Mouse (Mus musculus) MEL (cell line): Measurements from ENCODE around the gene Dnajb3. TPM values are rescaled to one million over a fixed set of nuclear protein-coding genes. Genes with fewer than 3 reads are reported as not detected.

ENCODE experiments used
- DNase-seq: peaks from one replicate; pipeline ENCODE4 v3.0.0; 2011; ENCODE audit warnings: low read depth, low spot score
- H3K27ac ChIP-seq: 2 replicates; pipeline ENCODE4 v1.5.1; 2012; ENCODE audit warnings: low read depth, mild to moderate bottlenecking, control low read depth, low read length, moderate library complexity; ENCODE audit not compliant: control insufficient read depth
- H3K27me3 ChIP-seq, 2 experiments: fragments of 150-350 bp in 1 of 2; sonication (generic) in 1 of 2; 2 replicates each; pipeline ENCODE4 v1.6.1; 2012; ENCODE audit warnings: low read length in 2 of 2, mild to moderate bottlenecking in 2 of 2, improper control_type of control experiment in 1 of 2, moderate library complexity in 1 of 2; ENCODE audit not compliant: insufficient read depth in 2 of 2, control insufficient read depth in 1 of 2
- H3K36me3 ChIP-seq, 2 experiments: 2 replicates each; pipeline ENCODE4 v1.6.1; 2012 to 2014; ENCODE audit warnings: low read length in 2 of 2, improper control_type of control experiment in 1 of 2, inconsistent platforms in 1 of 2, mild to moderate bottlenecking in 1 of 2; ENCODE audit not compliant: insufficient read depth in 2 of 2, control insufficient read depth in 1 of 2
- H3K4me1 ChIP-seq, 2 experiments: fragments of 150-350 bp in 1 of 2; sonication (generic) in 1 of 2; 2 replicates each; pipeline ENCODE4 v1.6.1; 2012; ENCODE audit warnings: low read length in 2 of 2, improper control_type of control experiment in 1 of 2, mild to moderate bottlenecking in 1 of 2; ENCODE audit not compliant: insufficient read depth in 2 of 2, control insufficient read depth in 1 of 2
- H3K4me3 ChIP-seq, 2 experiments: fragments of 150-350 bp in 1 of 2; sonication (generic) in 1 of 2; 2 replicates each; pipeline ENCODE4 v1.5.1; 2012; ENCODE audit warnings: low read depth in 2 of 2, low read length in 2 of 2, mild to moderate bottlenecking in 2 of 2, moderate library complexity in 2 of 2, control low read depth in 1 of 2, improper control_type of control experiment in 1 of 2; ENCODE audit not compliant: control insufficient read depth in 1 of 2, insufficient read depth in 1 of 2
- H3K79me2 ChIP-seq: 2 replicates; pipeline ENCODE4 v1.6.1; 2012; ENCODE audit warnings: mild to moderate bottlenecking, low read length, moderate library complexity; ENCODE audit not compliant: control insufficient read depth, poor library complexity, insufficient read depth
- H3K9ac ChIP-seq: 2 replicates; pipeline ENCODE4 v1.6.1; 2012; ENCODE audit warnings: low read depth, mild to moderate bottlenecking, control low read depth, low read length, moderate library complexity; ENCODE audit not compliant: control insufficient read depth, poor library complexity, severe bottlenecking
- H3K9me3 ChIP-seq: fragments of 150-350 bp; sonication (generic); replicated peaks from 2 replicates; pipeline ENCODE4 v1.6.1; 2012; ENCODE audit warnings: mild to moderate bottlenecking, low read length, improper control_type of control experiment, moderate library complexity; ENCODE audit not compliant: insufficient read depth
- CHD2 ChIP-seq: IDR thresholded peaks from 2 replicates; pipeline ENCODE4 v1.6.1; 2011; ENCODE audit warnings: low read length, improper control_type of control experiment
- ELF1 ChIP-seq: IDR thresholded peaks from 2 replicates; pipeline ENCODE4 v1.6.1; 2014; ENCODE audit warnings: low read depth, mild to moderate bottlenecking, inconsistent platforms, low read length, improper control_type of control experiment, moderate library complexity
- EP300 ChIP-seq, 2 experiments: IDR thresholded peaks; 2 replicates each; pipeline ENCODE4 v1.6.1; 2011; ENCODE audit warnings: improper control_type of control experiment in 2 of 2, low read length in 2 of 2, low read depth in 1 of 2, mild to moderate bottlenecking in 1 of 2
- GABPA ChIP-seq: IDR thresholded peaks from 2 replicates; pipeline ENCODE4 v1.6.1; 2012; ENCODE audit warnings: low read depth, mild to moderate bottlenecking, inconsistent platforms, low read length, improper control_type of control experiment, moderate library complexity
- HCFC1 ChIP-seq: IDR thresholded peaks from 2 replicates; pipeline ENCODE4 v1.6.1; 2012; ENCODE audit warnings: low read depth, mild to moderate bottlenecking, inconsistent platforms, low read length, improper control_type of control experiment, moderate library complexity
- JUND ChIP-seq: IDR thresholded peaks from 2 replicates; pipeline ENCODE4 v1.6.1; 2011; ENCODE audit warnings: low read depth, mild to moderate bottlenecking, improper control_type of control experiment, low read length
- KAT2A ChIP-seq: conservative IDR thresholded peaks from 2 replicates; pipeline ENCODE4 v1.6.1; 2012; ENCODE audit warnings: low read depth, low read length, improper control_type of control experiment, inconsistent platforms
- MAX ChIP-seq: IDR thresholded peaks from 2 replicates; pipeline ENCODE4 v1.6.1; 2011; ENCODE audit warnings: low read length, improper control_type of control experiment
- MAZ ChIP-seq: IDR thresholded peaks from 2 replicates; pipeline ENCODE4 v1.6.1; 2012; ENCODE audit warnings: low read depth, mild to moderate bottlenecking, inconsistent platforms, low read length, improper control_type of control experiment
- MYB ChIP-seq: IDR thresholded peaks from 2 replicates; pipeline ENCODE4 v1.6.1; 2011; ENCODE audit warnings: mild to moderate bottlenecking, low read depth, low read length, improper control_type of control experiment
- MYC ChIP-seq: IDR thresholded peaks from 2 replicates; pipeline ENCODE4 v1.6.1; 2011; ENCODE audit warnings: low read depth, mild to moderate bottlenecking, low read length, improper control_type of control experiment, moderate library complexity
- NELFE ChIP-seq: IDR thresholded peaks from 2 replicates; pipeline ENCODE4 v1.6.1; 2011; ENCODE audit warnings: low read depth, low read length, improper control_type of control experiment
- POLR2A ChIP-seq, 2 experiments: IDR thresholded peaks; 2 replicates each; pipeline ENCODE4 v1.6.1; 2011 to 2012; ENCODE audit warnings: low read length in 2 of 2, mild to moderate bottlenecking in 2 of 2, control low read depth in 1 of 2, improper control_type of control experiment in 1 of 2, low read depth in 1 of 2, moderate library complexity in 1 of 2; ENCODE audit not compliant: control insufficient read depth in 1 of 2, insufficient read depth in 1 of 2, poor library complexity in 1 of 2
- SIN3A ChIP-seq: IDR thresholded peaks from 2 replicates; pipeline ENCODE4 v1.6.1; 2012; ENCODE audit warnings: low read length, improper control_type of control experiment, inconsistent platforms
- TAL1 ChIP-seq: IDR thresholded peaks from 2 replicates; pipeline ENCODE4 v1.6.1; 2012; ENCODE audit warnings: mild to moderate bottlenecking, inconsistent platforms, low read length, moderate library complexity, mixed read lengths
- TCF12 ChIP-seq: IDR thresholded peaks from 2 replicates; pipeline ENCODE4 v1.6.1; 2014; ENCODE audit warnings: low read depth, mild to moderate bottlenecking, inconsistent platforms, low read length, improper control_type of control experiment, moderate library complexity
- UBTF ChIP-seq: IDR thresholded peaks from 2 replicates; pipeline ENCODE4 v1.6.1; 2012; ENCODE audit warnings: low read depth, mild to moderate bottlenecking, inconsistent platforms, low read length, improper control_type of control experiment, moderate library complexity, borderline replicate concordance; ENCODE audit not compliant: insufficient read depth
- ZC3H11A ChIP-seq: IDR thresholded peaks from 2 replicates; pipeline ENCODE4 v1.6.1; 2012; ENCODE audit warnings: low read depth, mild to moderate bottlenecking, inconsistent platforms, low read length, improper control_type of control experiment
- polyA plus RNA-seq, 2 experiments: library from polyadenylated mRNA; stranded (reverse) in 1 of 2; unstranded in 1 of 2; fragments of >175 nt in 1 of 2; fragments of >200 nt in 1 of 2; gene quantifications; 2 replicates each; pipeline versions ENCODE4 v1.2.1 to v1.2.4; 2012; ENCODE audit warnings: low replicate concordance in 2 of 2, low read depth in 1 of 2; ENCODE audit not compliant: insufficient read length in 2 of 2, insufficient read depth in 1 of 2, missing spikeins in 1 of 2
- total RNA-seq: library from RNA; depleted of rRNA; stranded (reverse); fragments of 300-350 nt; gene quantifications from 2 replicates; pipeline ENCODE4 v1.2.3, GENCODE M21; 2012

Gene Dnajb3
- total and polyA plus RNA-seq, 3 experiments, result not detected

DNA sequence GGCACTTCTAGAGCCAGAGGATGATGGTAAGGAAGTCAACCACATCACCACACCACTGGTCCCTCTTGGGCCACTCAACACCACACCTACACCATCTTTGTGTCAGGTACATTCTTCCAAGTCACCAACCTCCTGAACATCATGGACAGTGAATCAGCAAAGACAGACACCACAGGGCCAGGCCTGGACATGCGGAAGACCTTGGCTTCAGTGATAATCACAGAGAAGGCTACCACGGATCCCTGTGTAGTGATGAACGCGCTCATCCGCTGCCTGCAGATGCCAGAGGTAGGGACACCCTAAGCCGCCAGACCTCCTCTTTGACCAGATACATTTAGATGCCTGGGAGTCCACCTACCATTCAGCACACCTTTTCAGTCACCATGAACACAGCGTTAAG lies 22.5 kb upstream of the Dnajb3 start:
- Histone ChIP-seq H3K4me3 (no peak overlapping the region), H3K9me3 (no peaks in the 10 kb centered on the region), H3K79me2 (no peaks in the 10 kb centered on the region), H3K36me3 (no peaks in the 10 kb centered on the region), H3K27ac (no peak overlapping the region), H3K4me1 (no peaks in the 10 kb centered on the region), H3K27me3 (no peaks in the 10 kb centered on the region), H3K9ac (no peak overlapping the region)
- no peak for DNase-seq
- TF ChIP-seq EP300 (IDR thresholded peaks at IDR 0.05; ENCODE audit: low read depth in 1 of 2, low read length in 2 of 2), result no peak
- no peak for TF ChIP-seq JUND
- TF ChIP-seq TAL1, result 0 out of 2 replicates have a peak, but pooled peaks have one; percentile 2
- TF ChIP-seq UBTF, result no peak
- no peak for TF ChIP-seq MAX
- no peak for TF ChIP-seq ELF1
- TF ChIP-seq TCF12, result no peak
- no peak for TF ChIP-seq MYC
- no peak for TF ChIP-seq CHD2

DNA sequence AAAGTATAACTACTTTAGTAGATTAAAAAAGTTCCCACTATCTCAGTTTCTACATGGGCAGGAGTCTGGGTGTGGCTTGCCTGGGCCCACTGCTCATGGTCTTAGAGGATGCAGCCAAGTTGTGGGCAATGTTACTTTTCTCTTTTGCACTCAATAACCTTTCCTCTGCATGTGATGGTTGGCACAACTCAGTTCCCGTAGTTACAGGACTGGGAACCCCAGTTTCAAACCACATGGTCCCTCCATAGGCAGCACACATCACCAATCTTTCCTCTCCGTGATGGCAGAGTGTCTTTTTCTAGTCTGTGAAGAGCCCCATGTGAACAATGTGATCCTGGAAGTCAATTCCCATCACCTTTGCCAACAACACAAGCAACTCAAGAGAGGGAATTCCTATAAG lies 21.9 kb upstream of the Dnajb3 start:
- no peaks in the 10 kb centered on the region for H3K27me3 ChIP-seq
- no peaks in the 10 kb centered on the region for H3K9me3 ChIP-seq
- no peaks in the 10 kb centered on the region for H3K79me2 ChIP-seq
- no peaks in the 10 kb centered on the region for H3K4me1 ChIP-seq
- H3K9ac ChIP-seq, result no peak overlapping the region
- H3K4me3 ChIP-seq, result no peak overlapping the region
- no peaks in the 10 kb centered on the region for H3K36me3 ChIP-seq
- TF ChIP-seq EP300 (IDR thresholded peaks at IDR 0.05; ENCODE audit: low read depth in 1 of 2, low read length in 2 of 2), result no peak
- TF ChIP-seq KAT2A, result no peak
- TF ChIP-seq MAZ, result no peak
- TF ChIP-seq HCFC1, result no peak
- TF ChIP-seq GABPA, result no peak
- no peak for TF ChIP-seq NELFE
- TF ChIP-seq POLR2A (IDR thresholded peaks at IDR 0.05; ENCODE audit: control insufficient read depth in 1 of 2, insufficient read depth in 1 of 2, low read depth in 1 of 2, low read length in 2 of 2, poor library complexity in 1 of 2), result no peak
- TF ChIP-seq MYB, result no peak
- TF ChIP-seq SIN3A, result no peak
- no peak for TF ChIP-seq ZC3H11A
- no peak for TF ChIP-seq UBTF
- no peak overlapping the region for H3K27ac ChIP-seq
- no peak for DNase-seq
